Mouse (Mus musculus): ENCODE data around the gene Mindy1. TPM values are rescaled to one million over a fixed set of nuclear protein-coding genes. Genes with fewer than 3 reads are reported as not detected.

Mindy1 gene
- polyA plus RNA-seq, 1 experiment, result 96.8 TPM

DNA sequence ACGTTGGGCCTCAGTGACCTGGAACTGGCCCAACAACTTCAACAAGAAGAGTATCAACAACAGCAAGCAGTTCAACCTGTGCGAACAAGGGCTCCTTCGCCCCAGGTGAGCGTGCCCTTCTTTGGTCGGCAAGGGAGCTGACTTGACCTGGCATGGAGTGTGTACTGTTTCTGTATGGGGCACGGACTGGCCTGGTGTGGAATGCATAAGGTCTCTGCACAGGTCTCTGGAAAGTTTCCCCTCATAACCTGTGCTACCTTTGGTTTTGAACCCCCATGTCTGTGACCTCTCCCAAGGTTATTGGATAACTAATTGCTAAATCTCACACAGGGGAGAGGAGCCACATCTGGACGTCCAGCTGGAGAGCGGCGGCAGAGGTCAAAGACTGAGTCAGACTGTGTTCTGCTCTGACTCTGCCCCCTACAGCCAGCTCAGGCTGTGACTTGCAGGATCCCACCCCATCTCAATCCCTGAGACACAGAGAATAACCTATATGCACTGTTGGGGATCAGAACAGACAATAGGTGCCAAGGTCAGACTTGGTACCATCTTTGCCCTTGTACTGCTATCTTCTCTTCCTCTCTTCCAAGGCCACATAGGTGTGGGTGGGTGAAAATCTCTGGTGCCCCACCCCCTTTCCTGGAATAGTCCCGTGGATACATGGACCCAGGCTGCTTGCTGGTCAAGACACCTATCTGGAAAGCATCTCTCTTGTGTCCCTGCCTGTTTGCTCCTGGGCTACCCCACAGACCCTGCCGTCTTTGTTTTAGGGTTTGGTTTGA is 14.4 kb downstream of the Mindy1 start:
- no peak for DNase-seq
- H3K4me1 ChIP-seq (ENCODE audit: control insufficient read depth, insufficient read depth, low read length), result peaks cover 7% of the 10 kb centered on the region
- H3K27ac ChIP-seq (ENCODE audit: insufficient read depth, low read length), result no peak overlapping the region
- H3K27me3 ChIP-seq (ENCODE audit: control insufficient read depth, insufficient read depth, low read length), result no peaks in the 10 kb centered on the region
- TF ChIP-seq CTCF (IDR thresholded peaks at IDR 0.05; ENCODE audit: borderline replicate concordance, insufficient read depth, low read depth, low read length) (no peak), POLR2A (IDR thresholded peaks at IDR 0.05; ENCODE audit: borderline replicate concordance, insufficient read depth, low read length) (no peak)
- 74% methylated on average over 11 of the region's 11 CpGs for WGBS
- H3K4me3 ChIP-seq (replicated peaks; ENCODE audit: insufficient read depth, low read depth, low read length), result no peak overlapping the region

GRCm38 (mm10) chr3:95296103-95296469 is 14.9 kb downstream of the Mindy1 start:
- Histone ChIP-seq H3K4me3 (replicated peaks; ENCODE audit: insufficient read depth, low read depth, low read length) (no peak overlapping the region), H3K27ac (ENCODE audit: insufficient read depth, low read length) (no peak overlapping the region), H3K4me1 (ENCODE audit: control insufficient read depth, insufficient read depth, low read length) (peaks cover 5% of the 10 kb centered on the region), H3K27me3 (ENCODE audit: control insufficient read depth, insufficient read depth, low read length) (no peaks in the 10 kb centered on the region)
- TF ChIP-seq POLR2A (IDR thresholded peaks at IDR 0.05; ENCODE audit: borderline replicate concordance, insufficient read depth, low read length) (no peak), CTCF (IDR thresholded peaks at IDR 0.05; ENCODE audit: borderline replicate concordance, insufficient read depth, low read depth, low read length) (peak; percentile 62; the same call in 1 of the 2 replicates)
- 13% methylated on average over 5 of the region's 5 CpGs for WGBS
- DNase-seq, result no peak

GRCm38 (mm10) chr3:95298018-95298417 is 16.9 kb downstream of the Mindy1 start:
- H3K27ac ChIP-seq (ENCODE audit: insufficient read depth, low read length), result no peak overlapping the region
- peaks cover 5% of the 10 kb centered on the region for H3K4me1 ChIP-seq (ENCODE audit: control insufficient read depth, insufficient read depth, low read length)
- 86% methylated on average over 7 of the region's 7 CpGs for WGBS
- TF ChIP-seq CTCF (IDR thresholded peaks at IDR 0.05; ENCODE audit: borderline replicate concordance, insufficient read depth, low read depth, low read length), result no peak
- no peak for TF ChIP-seq POLR2A (IDR thresholded peaks at IDR 0.05; ENCODE audit: borderline replicate concordance, insufficient read depth, low read length)
- H3K4me3 ChIP-seq (replicated peaks; ENCODE audit: insufficient read depth, low read depth, low read length), result no peak overlapping the region
- no peaks in the 10 kb centered on the region for H3K27me3 ChIP-seq (ENCODE audit: control insufficient read depth, insufficient read depth, low read length)
- DNase-seq, result no peak

GRCm38 (mm10) chr3:95301204-95301796 is 20.2 kb downstream of the Mindy1 start:
- WGBS, result 78% methylated on average over 3 of the region's 3 CpGs

DNA sequence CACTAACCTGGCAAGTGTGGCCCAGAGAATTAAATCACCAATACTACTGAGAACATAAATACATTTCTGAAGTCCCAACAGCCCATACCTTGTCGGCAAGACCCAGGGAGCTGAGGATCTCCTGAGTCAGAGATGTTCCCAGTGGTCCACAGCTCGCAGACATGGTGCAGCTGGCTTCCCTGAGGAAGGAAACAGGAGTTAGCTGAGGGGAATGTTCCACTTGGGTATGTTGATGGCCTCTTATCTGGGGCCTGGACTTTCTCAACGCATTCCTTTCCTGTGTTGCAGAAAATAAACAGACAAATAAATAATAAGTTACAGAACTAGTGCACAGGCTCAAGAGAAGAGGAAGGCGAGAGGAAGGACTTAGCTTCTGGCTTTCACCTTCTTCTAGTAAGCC is 25.1 kb downstream of the Mindy1 start:
- 91% methylated on average over 4 of the region's 4 CpGs for WGBS
- Histone ChIP-seq H3K27ac (ENCODE audit: insufficient read depth, low read length) (no peak overlapping the region), H3K27me3 (ENCODE audit: control insufficient read depth, insufficient read depth, low read length) (no peaks in the 10 kb centered on the region), H3K4me3 (replicated peaks; ENCODE audit: insufficient read depth, low read depth, low read length) (no peak overlapping the region), H3K4me1 (ENCODE audit: control insufficient read depth, insufficient read depth, low read length) (no peaks in the 10 kb centered on the region)
- TF ChIP-seq CTCF (IDR thresholded peaks at IDR 0.05; ENCODE audit: borderline replicate concordance, insufficient read depth, low read depth, low read length) (no peak), POLR2A (IDR thresholded peaks at IDR 0.05; ENCODE audit: borderline replicate concordance, insufficient read depth, low read length) (no peak)
- no peak for DNase-seq

More at GRCm38 (mm10) chr3:95301204-95301796, 20.2 kb downstream of the Mindy1 start:
- DNase-seq, result no peak
- no peak overlapping the region for H3K27ac ChIP-seq (ENCODE audit: insufficient read depth, low read length)
- H3K27me3 ChIP-seq (ENCODE audit: control insufficient read depth, insufficient read depth, low read length), result no peaks in the 10 kb centered on the region
- no peak for TF ChIP-seq POLR2A (IDR thresholded peaks at IDR 0.05; ENCODE audit: borderline replicate concordance, insufficient read depth, low read length)
- TF ChIP-seq CTCF (IDR thresholded peaks at IDR 0.05; ENCODE audit: borderline replicate concordance, insufficient read depth, low read depth, low read length), result no peak
- no peak overlapping the region for H3K4me3 ChIP-seq (replicated peaks; ENCODE audit: insufficient read depth, low read depth, low read length)
- no peaks in the 10 kb centered on the region for H3K4me1 ChIP-seq (ENCODE audit: control insufficient read depth, insufficient read depth, low read length)

DNA sequence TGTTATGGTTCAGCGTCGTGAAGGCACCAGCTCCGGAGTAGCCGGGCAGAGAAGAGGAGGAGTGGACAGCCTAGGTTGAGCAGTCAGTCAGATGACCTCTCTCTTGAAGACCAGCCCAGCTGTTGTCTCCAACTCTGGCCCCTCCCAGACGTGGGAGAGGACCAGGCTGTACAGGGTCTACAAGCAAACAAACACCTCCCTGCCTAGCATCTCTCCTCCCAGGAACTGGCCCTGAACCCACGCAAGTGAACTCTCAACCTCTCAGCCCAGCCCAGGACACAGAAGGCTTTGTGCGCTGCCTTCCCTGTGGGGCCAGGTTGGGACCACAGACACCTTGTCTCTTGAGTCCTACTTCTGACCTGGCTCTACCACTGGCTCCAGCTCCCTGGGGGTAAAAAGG is 26.0 kb downstream of the Mindy1 start, which contains the start of gene Anxa9:
Gene Anxa9, minus strand, starts transcription at position 77 of the 400 bp plus-strand sequence.
- TF ChIP-seq CTCF (IDR thresholded peaks at IDR 0.05; ENCODE audit: borderline replicate concordance, insufficient read depth, low read depth, low read length) (no peak), POLR2A (IDR thresholded peaks at IDR 0.05; ENCODE audit: borderline replicate concordance, insufficient read depth, low read length) (no peak)
- WGBS, result 81% methylated on average over 7 of the region's 7 CpGs
- Histone ChIP-seq H3K4me3 (replicated peaks; ENCODE audit: insufficient read depth, low read depth, low read length) (no peak within 1 kb of the TSS), H3K4me1 (ENCODE audit: control insufficient read depth, insufficient read depth, low read length) (no peaks in the 10 kb centered on the region), H3K27ac (ENCODE audit: insufficient read depth, low read length) (no peak within 1 kb of the TSS), H3K27me3 (ENCODE audit: control insufficient read depth, insufficient read depth, low read length) (no peaks in the 10 kb centered on the region)
- DNase-seq, result no peak

DNA sequence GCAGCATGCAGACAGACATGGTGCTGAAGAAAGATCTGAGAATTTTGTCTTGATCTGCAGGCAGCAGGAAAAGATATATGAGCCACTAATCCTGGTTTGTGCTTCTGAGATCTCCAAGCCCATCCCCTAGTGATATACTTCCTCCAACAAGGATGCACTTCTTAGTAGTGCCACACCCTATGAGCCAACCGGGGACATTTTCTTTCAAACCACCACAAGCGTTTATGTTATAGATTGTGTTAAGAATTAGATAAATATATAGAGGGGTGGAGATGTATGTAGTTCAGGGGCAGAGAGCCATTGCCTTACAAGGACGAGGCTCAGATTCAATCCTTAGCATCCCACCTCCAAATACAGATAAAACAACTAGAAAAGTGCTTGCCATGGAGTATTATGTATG is 29.4 kb downstream of the Mindy1 start:
- no peak overlapping the region for H3K27ac ChIP-seq (ENCODE audit: insufficient read depth, low read length)
- no peak overlapping the region for H3K4me3 ChIP-seq (replicated peaks; ENCODE audit: insufficient read depth, low read depth, low read length)
- H3K4me1 ChIP-seq (ENCODE audit: control insufficient read depth, insufficient read depth, low read length), result no peaks in the 10 kb centered on the region
- WGBS, result 65% methylated on average over 3 of the region's 3 CpGs
- H3K27me3 ChIP-seq (ENCODE audit: control insufficient read depth, insufficient read depth, low read length), result no peaks in the 10 kb centered on the region
- TF ChIP-seq CTCF (IDR thresholded peaks at IDR 0.05; ENCODE audit: borderline replicate concordance, insufficient read depth, low read depth, low read length) (no peak), POLR2A (IDR thresholded peaks at IDR 0.05; ENCODE audit: borderline replicate concordance, insufficient read depth, low read length) (no peak)
- no peak for DNase-seq

All from cerebellum, adult 2 months (tissue).